Mouse (Mus musculus): ENCODE measurements at regions not wholly inside any gene's neighbourhood (a gene's known extent, or its start where the extent isn't known, plus 50 kb on each side); places are given as distances from the start of the nearest gene placed in this dataset.

DNA sequence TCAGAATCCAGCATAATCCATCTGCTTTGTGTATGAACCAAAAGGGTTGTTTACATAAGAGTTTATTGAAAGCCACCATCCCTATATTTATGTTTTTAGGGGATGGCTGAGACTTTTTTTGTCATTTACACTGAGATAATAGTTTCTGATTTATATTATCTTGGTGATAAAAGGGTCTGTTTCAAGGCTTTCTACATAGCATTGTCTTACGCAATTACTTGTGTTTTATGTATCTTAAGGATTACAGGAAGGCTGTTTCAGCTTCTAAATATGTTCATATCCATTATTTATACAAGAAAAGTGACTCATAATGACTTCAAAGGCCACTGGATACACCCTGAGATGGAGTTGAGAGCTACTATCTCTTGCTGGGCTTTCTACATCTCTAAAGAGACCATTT, 399.3 kb upstream of the Akr1e1 start:
- no peak for ATAC-seq (replicated peaks; ENCODE audit: extremely low read depth, insufficient read depth, low FRiP score)
- no peaks in the 10 kb centered on the region for H3K36me3 ChIP-seq (ENCODE audit: control insufficient read depth, insufficient read depth)
- no peak overlapping the region for H3K9ac ChIP-seq (ENCODE audit: low read length)
- no peaks in the 10 kb centered on the region for H3K27me3 ChIP-seq (ENCODE audit: control insufficient read depth, insufficient read depth, low read length)
- H3K4me2 ChIP-seq (ENCODE audit: low read depth, low read length): no peak overlapping the region
- no peak overlapping the region for H3K27ac ChIP-seq (ENCODE audit: low read length)
- no peaks in the 10 kb centered on the region for H3K9me3 ChIP-seq (replicated peaks; ENCODE audit: control insufficient read depth, low read length)
- 0 out of 2 replicates have a peak, but pooled peaks cover 2% of the 10 kb centered on the region for H3K4me1 ChIP-seq (ENCODE audit: control insufficient read depth, insufficient read depth, low read length)
- no peak overlapping the region for H3K4me3 ChIP-seq (ENCODE audit: low read length)
- WGBS: 85% methylated on average over 1 of the region's 1 CpGs

DNA sequence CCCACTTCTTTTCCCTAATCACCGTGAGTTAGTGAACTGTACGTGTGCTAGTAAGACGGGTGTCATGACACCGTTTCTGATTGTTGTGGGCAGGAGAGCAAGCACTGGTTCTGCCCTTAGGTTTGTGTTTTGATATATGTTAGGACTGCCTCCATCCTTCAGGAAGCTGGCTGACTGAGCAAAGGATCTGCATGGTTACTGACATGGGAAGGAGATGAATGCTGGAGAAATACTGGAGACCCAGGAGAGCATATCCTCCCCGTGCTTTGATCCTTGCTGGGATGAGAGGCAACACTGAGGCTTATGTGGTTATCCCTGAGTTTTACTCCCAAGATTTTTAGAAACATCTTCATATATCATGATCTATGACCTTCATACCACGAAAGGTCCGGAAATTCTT, 413.5 kb upstream of the Akr1e1 start:
- no peak overlapping the region for H3K4me3 ChIP-seq (ENCODE audit: low read length)
- 89% methylated on average over 7 of the region's 7 CpGs for WGBS
- no peaks in the 10 kb centered on the region for H3K36me3 ChIP-seq (ENCODE audit: control insufficient read depth, insufficient read depth)
- no peaks in the 10 kb centered on the region for H3K27me3 ChIP-seq (ENCODE audit: control insufficient read depth, insufficient read depth, low read length)
- ATAC-seq (replicated peaks; ENCODE audit: extremely low read depth, insufficient read depth, low FRiP score): no peak
- no peaks in the 10 kb centered on the region for H3K9me3 ChIP-seq (replicated peaks; ENCODE audit: control insufficient read depth, low read length)
- H3K9ac ChIP-seq (ENCODE audit: low read length): no peak overlapping the region
- H3K27ac ChIP-seq (ENCODE audit: low read length): no peak overlapping the region
- H3K4me2 ChIP-seq (ENCODE audit: low read depth, low read length): no peak overlapping the region
- H3K4me1 ChIP-seq (ENCODE audit: control insufficient read depth, insufficient read depth, low read length): no peaks in the 10 kb centered on the region

DNA sequence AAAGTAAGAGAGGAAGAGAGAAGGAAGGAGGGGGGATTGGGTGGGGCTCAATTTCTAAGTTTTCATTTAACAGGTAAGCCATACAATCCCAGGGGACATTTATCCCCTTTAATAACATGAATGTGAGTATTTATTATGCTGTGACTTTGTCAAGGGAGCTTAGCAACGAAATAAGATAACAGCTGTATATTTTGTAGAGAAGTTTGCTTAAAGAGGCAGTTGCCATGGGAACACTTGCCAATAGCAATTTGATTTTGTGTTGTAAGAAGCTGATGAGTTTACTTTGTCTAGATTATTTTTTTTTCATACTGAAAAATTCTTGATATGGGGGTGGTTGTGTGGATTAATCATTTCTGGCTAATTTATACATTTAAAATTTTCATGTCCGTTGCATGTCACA, 450.9 kb upstream of the Akr1e1 start:
- 56% methylated on average over 2 of the region's 2 CpGs for WGBS
- no peak overlapping the region for H3K4me3 ChIP-seq (ENCODE audit: low read length)
- H3K9me3 ChIP-seq (replicated peaks; ENCODE audit: control insufficient read depth, low read length): no peaks in the 10 kb centered on the region
- no peak overlapping the region for H3K9ac ChIP-seq (ENCODE audit: low read length)
- H3K27me3 ChIP-seq (ENCODE audit: control insufficient read depth, insufficient read depth, low read length): no peaks in the 10 kb centered on the region
- no peak overlapping the region for H3K4me2 ChIP-seq (ENCODE audit: low read depth, low read length)
- no peak for ATAC-seq (replicated peaks; ENCODE audit: extremely low read depth, insufficient read depth, low FRiP score)
- H3K27ac ChIP-seq (ENCODE audit: low read length): no peak overlapping the region
- no peaks in the 10 kb centered on the region for H3K36me3 ChIP-seq (ENCODE audit: control insufficient read depth, insufficient read depth)
- H3K4me1 ChIP-seq (ENCODE audit: control insufficient read depth, insufficient read depth, low read length): no peaks in the 10 kb centered on the region

DNA sequence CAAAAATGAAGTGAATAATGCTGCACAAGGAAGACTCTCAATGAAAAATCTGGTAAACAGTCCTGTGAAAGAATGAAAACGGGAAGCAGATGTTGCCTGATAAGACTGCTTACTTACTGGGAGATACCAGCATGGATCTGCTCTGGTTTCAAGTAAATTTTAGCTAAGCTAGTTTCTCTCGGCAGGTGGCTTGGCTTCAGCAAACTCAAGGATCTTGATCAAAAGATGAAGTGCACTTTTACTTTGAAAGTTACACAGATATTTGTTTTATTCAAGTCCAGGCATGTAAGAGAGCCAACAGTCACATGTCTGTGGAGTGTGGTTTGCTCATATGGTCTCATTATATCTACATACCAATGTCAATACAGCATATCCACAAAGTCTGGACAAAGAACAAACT, 451.5 kb upstream of the Akr1e1 start:
- no peaks in the 10 kb centered on the region for H3K36me3 ChIP-seq (ENCODE audit: control insufficient read depth, insufficient read depth)
- ATAC-seq (replicated peaks; ENCODE audit: extremely low read depth, insufficient read depth, low FRiP score): no peak
- H3K4me3 ChIP-seq (ENCODE audit: low read length): no peak overlapping the region
- H3K4me1 ChIP-seq (ENCODE audit: control insufficient read depth, insufficient read depth, low read length): no peaks in the 10 kb centered on the region
- no peak overlapping the region for H3K4me2 ChIP-seq (ENCODE audit: low read depth, low read length)
- H3K27ac ChIP-seq (ENCODE audit: low read length): no peak overlapping the region
- WGBS: 36% methylated on average over 2 of the region's 2 CpGs
- no peak overlapping the region for H3K9ac ChIP-seq (ENCODE audit: low read length)
- no peaks in the 10 kb centered on the region for H3K27me3 ChIP-seq (ENCODE audit: control insufficient read depth, insufficient read depth, low read length)
- H3K9me3 ChIP-seq (replicated peaks; ENCODE audit: control insufficient read depth, low read length): no peaks in the 10 kb centered on the region

DNA sequence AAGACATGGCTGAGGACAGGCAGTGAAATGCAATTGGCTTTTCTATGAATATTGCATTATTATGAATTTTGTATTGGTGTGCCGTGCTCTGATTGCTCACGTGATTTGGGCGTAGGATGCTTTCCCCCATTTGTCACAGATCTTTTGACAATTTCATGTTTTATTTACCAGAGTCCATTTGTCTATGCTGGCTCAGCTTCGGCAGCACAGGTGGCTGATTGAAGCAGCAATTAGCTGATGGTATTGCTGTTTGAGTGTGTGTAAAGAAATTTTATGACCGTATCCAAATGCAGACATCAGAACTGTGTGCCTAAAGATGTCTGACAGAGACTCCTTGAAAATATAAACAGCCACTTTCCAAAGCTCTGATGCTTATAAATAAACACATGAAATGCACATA, 498.5 kb upstream of the Akr1e1 start:
- Histone ChIP-seq H3K4me1 (ENCODE audit: control insufficient read depth, insufficient read depth, low read length) (no peaks in the 10 kb centered on the region), H3K9ac (ENCODE audit: low read length) (no peak overlapping the region), H3K27me3 (ENCODE audit: control insufficient read depth, insufficient read depth, low read length) (no peaks in the 10 kb centered on the region), H3K4me3 (ENCODE audit: low read length) (no peak overlapping the region), H3K9me3 (replicated peaks; ENCODE audit: control insufficient read depth, low read length) (no peaks in the 10 kb centered on the region), H3K4me2 (ENCODE audit: low read depth, low read length) (no peak overlapping the region), H3K27ac (ENCODE audit: low read length) (no peak overlapping the region), H3K36me3 (ENCODE audit: control insufficient read depth, insufficient read depth) (no peaks in the 10 kb centered on the region)
- ATAC-seq (replicated peaks; ENCODE audit: extremely low read depth, insufficient read depth, low FRiP score): no peak
- 82% methylated on average over 5 of the region's 5 CpGs for WGBS

DNA sequence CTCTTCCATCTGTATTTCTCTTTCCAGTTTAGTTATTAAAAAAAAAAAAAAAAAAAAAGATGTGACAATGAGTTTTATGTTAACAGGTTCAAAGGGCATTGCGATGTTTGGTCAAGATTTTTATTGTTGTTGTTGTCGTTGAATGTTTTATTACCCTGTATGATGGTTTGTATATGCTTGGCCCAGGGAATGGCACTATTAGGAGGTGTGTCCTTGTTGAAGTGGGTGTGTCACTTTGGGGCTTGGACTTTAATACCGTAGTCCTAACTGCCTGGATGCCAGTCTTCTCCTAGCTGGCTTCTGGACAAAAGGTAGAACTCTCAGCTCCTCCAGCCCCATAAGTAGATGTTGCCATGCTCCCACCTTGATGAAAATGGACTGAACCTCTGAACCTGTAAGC, 545.9 kb upstream of the Akr1e1 start:
- ATAC-seq (replicated peaks; ENCODE audit: extremely low read depth, insufficient read depth, low FRiP score): no peak
- H3K36me3 ChIP-seq (ENCODE audit: control insufficient read depth, insufficient read depth): no peaks in the 10 kb centered on the region
- H3K9me3 ChIP-seq (replicated peaks; ENCODE audit: control insufficient read depth, low read length): no peaks in the 10 kb centered on the region
- no peak overlapping the region for H3K4me3 ChIP-seq (ENCODE audit: low read length)
- no peak overlapping the region for H3K9ac ChIP-seq (ENCODE audit: low read length)
- no peaks in the 10 kb centered on the region for H3K27me3 ChIP-seq (ENCODE audit: control insufficient read depth, insufficient read depth, low read length)
- no peak overlapping the region for H3K4me2 ChIP-seq (ENCODE audit: low read depth, low read length)
- H3K4me1 ChIP-seq (ENCODE audit: control insufficient read depth, insufficient read depth, low read length): no peaks in the 10 kb centered on the region
- no peak overlapping the region for H3K27ac ChIP-seq (ENCODE audit: low read length)
- 80% methylated on average over 3 of the region's 3 CpGs for WGBS

DNA sequence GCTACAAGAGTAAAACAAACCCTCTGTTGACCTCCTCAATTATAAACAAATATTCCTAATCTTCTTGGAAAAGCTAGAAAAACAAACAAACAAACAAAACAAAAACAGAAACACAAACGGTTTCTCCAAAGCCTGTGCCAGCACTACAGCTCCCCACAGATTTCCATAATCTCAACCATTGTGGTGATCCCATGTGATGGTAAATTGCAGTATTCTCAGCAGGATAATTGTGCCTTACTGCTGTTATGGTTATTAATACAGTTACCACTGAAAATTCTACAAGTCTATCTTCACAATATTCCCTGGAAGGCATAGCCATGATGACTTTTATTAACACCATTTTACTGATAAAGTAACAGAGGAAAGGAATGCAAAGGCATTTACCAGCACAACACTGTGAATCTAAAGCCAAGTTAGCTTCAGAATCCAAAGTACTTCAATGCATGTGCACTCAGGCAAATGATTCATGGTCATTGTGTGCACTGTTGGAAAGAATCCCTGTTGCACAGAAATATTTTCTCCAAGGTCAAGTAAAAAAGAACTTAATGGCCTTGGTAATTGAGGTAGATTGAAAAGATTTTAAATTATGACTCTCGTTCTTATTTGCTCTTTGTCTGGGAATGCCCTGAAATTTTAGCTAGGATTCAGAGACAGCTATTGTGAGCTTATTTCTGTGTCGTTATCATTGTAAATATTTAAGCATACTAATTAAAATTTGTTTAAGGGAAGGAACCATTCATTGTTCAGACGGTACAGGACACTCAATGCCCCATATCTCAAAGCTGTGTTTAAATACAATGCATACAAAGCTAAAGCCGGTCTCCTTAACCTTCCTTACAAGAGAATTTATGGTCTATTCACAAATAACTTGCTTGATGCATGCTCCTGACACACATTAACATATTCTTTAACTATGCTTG, 551.1 kb upstream of the Akr1e1 start:
- 69% methylated on average over 5 of the region's 5 CpGs for WGBS

DNA sequence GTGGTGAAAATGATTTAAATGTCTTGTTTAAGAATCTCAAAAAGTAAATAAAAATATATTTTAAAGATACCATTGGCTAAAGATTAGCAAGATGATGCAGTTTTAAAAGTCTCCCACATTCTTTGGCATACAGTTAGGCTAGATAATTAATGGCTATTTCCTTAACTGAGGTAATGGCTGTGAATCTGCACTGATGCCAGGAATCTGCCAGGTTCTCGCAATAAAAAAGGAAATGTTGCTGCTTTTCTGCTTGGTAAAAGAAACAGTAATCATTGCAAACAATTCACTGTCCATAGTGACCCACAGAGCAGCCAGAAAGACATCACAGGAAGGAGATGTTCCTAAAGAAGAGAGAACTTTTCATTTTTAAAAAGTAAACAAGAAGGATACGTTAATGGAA, 557.7 kb upstream of the Akr1e1 start:
- ATAC-seq (replicated peaks; ENCODE audit: extremely low read depth, insufficient read depth, low FRiP score): no peak
- 62% methylated on average over 2 of the region's 2 CpGs for WGBS
- no peaks in the 10 kb centered on the region for H3K36me3 ChIP-seq (ENCODE audit: control insufficient read depth, insufficient read depth)
- no peak overlapping the region for H3K4me2 ChIP-seq (ENCODE audit: low read depth, low read length)
- H3K4me3 ChIP-seq (ENCODE audit: low read length): no peak overlapping the region
- no peaks in the 10 kb centered on the region for H3K9me3 ChIP-seq (replicated peaks; ENCODE audit: control insufficient read depth, low read length)
- no peaks in the 10 kb centered on the region for H3K4me1 ChIP-seq (ENCODE audit: control insufficient read depth, insufficient read depth, low read length)
- no peak overlapping the region for H3K9ac ChIP-seq (ENCODE audit: low read length)
- H3K27me3 ChIP-seq (ENCODE audit: control insufficient read depth, insufficient read depth, low read length): no peaks in the 10 kb centered on the region
- no peak overlapping the region for H3K27ac ChIP-seq (ENCODE audit: low read length)

More for the DNA sequence above, 551.1 kb upstream of the Akr1e1 start:
- H3K9me3 ChIP-seq (replicated peaks; ENCODE audit: control insufficient read depth, low read length): no peaks in the 10 kb centered on the region
- H3K9ac ChIP-seq (ENCODE audit: low read length): no peak overlapping the region
- H3K36me3 ChIP-seq (ENCODE audit: control insufficient read depth, insufficient read depth): no peaks in the 10 kb centered on the region
- no peak overlapping the region for H3K4me3 ChIP-seq (ENCODE audit: low read length)
- H3K4me2 ChIP-seq (ENCODE audit: low read depth, low read length): no peak overlapping the region
- no peaks in the 10 kb centered on the region for H3K4me1 ChIP-seq (ENCODE audit: control insufficient read depth, insufficient read depth, low read length)
- H3K27ac ChIP-seq (ENCODE audit: low read length): no peak overlapping the region
- ATAC-seq (replicated peaks; ENCODE audit: extremely low read depth, insufficient read depth, low FRiP score): no peak
- no peaks in the 10 kb centered on the region for H3K27me3 ChIP-seq (ENCODE audit: control insufficient read depth, insufficient read depth, low read length)

DNA sequence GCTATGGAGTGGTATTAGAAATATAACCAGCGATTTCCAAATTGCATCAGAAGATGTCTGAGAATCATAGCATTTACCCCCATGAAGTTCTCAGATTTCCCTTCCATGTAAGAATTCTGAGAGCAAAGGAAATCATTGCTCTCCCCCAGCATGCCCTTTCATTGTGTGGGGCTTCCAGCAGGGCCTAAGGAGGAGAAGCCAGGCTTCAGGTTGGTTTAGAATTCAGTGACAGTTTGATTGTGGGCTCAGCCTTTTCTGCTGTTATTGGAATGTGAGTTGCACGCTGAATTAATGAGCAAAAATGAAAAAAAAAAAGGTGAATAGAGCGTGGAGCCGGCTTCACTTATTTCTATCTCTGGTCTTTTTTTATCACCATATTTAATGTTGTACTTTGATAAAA, 570.0 kb upstream of the Akr1e1 start:
- Histone ChIP-seq H3K4me1 (ENCODE audit: control insufficient read depth, insufficient read depth, low read length) (no peaks in the 10 kb centered on the region), H3K9me3 (replicated peaks; ENCODE audit: control insufficient read depth, low read length) (no peaks in the 10 kb centered on the region), H3K4me3 (ENCODE audit: low read length) (no peak overlapping the region), H3K4me2 (ENCODE audit: low read depth, low read length) (no peak overlapping the region), H3K27me3 (ENCODE audit: control insufficient read depth, insufficient read depth, low read length) (no peaks in the 10 kb centered on the region), H3K36me3 (ENCODE audit: control insufficient read depth, insufficient read depth) (no peaks in the 10 kb centered on the region), H3K27ac (ENCODE audit: low read length) (no peak overlapping the region), H3K9ac (ENCODE audit: low read length) (no peak overlapping the region)
- 90% methylated on average over 4 of the region's 4 CpGs for WGBS
- no peak for ATAC-seq (replicated peaks; ENCODE audit: extremely low read depth, insufficient read depth, low FRiP score)

All from heart, embryonic 16.5 days (tissue).